Mouse (Mus musculus): ENCODE data around the gene Hsd3b4. TPM values are rescaled to one million over a fixed set of nuclear protein-coding genes. Genes with fewer than 3 reads are reported as not detected.
"Not testable (repeated sequence)": the region's sequence is repeated elsewhere in the genome, so short reads cannot be mapped to it uniquely, and the experiment has no call there.

Hsd3b4 gene
- polyA plus RNA-seq, 1 experiment = not detected

GRCm38 (mm10) chr3:98471499-98471898 lies 38.8 kb downstream of the Hsd3b4 start:
- H3K27ac ChIP-seq (ENCODE audit: insufficient read depth, low read depth, low read length); H3K27me3 ChIP-seq (ENCODE audit: control insufficient read depth, insufficient read depth, low read length); H3K4me3 ChIP-seq (ENCODE audit: low read depth, low read length); H3K4me1 ChIP-seq (ENCODE audit: control insufficient read depth, insufficient read depth, insufficient read length, low read length); H3K36me3 ChIP-seq (ENCODE audit: control insufficient read depth, insufficient read depth, low read length): not testable (repeated sequence)

GRCm38 (mm10) chr3:98471057-98471456 lies 39.3 kb downstream of the Hsd3b4 start:
- H3K27me3 ChIP-seq (ENCODE audit: control insufficient read depth, insufficient read depth, low read length) = not testable (repeated sequence)
- no CpG with 5 or more reads among the region's 1 CpGs for WGBS

GRCm38 (mm10) chr3:98469323-98469722 lies 41.0 kb downstream of the Hsd3b4 start:
- H3K27me3 ChIP-seq (ENCODE audit: control insufficient read depth, insufficient read depth, low read length); H3K27ac ChIP-seq (ENCODE audit: insufficient read depth, low read depth, low read length); H3K4me3 ChIP-seq (ENCODE audit: low read depth, low read length); H3K36me3 ChIP-seq (ENCODE audit: control insufficient read depth, insufficient read depth, low read length); H3K4me1 ChIP-seq (ENCODE audit: control insufficient read depth, insufficient read depth, insufficient read length, low read length): not testable (repeated sequence)
- WGBS = 20% methylated on average over 1 of the region's 2 CpGs

More at GRCm38 (mm10) chr3:98471057-98471456, 39.3 kb downstream of the Hsd3b4 start:
- not testable (repeated sequence) for H3K36me3 ChIP-seq (ENCODE audit: control insufficient read depth, insufficient read depth, low read length); H3K27ac ChIP-seq (ENCODE audit: insufficient read depth, low read depth, low read length); H3K4me3 ChIP-seq (ENCODE audit: low read depth, low read length); H3K4me1 ChIP-seq (ENCODE audit: control insufficient read depth, insufficient read depth, insufficient read length, low read length)

- not testable (repeated sequence) for H3K4me1 ChIP-seq (ENCODE audit: control insufficient read depth, insufficient read depth, insufficient read length, low read length); H3K27me3 ChIP-seq (ENCODE audit: control insufficient read depth, insufficient read depth, low read length); H3K36me3 ChIP-seq (ENCODE audit: control insufficient read depth, insufficient read depth, low read length); H3K4me3 ChIP-seq (ENCODE audit: low read depth, low read length); H3K27ac ChIP-seq (ENCODE audit: insufficient read depth, low read depth, low read length)
- WGBS = 100% methylated on average over 1 of the region's 1 CpGs
Observed at GRCm38 (mm10) chr3:98457026-98457425, 53.3 kb downstream of the Hsd3b4 start, which contains the start of gene Gm4450. Gene Gm4450, minus strand, starts transcription at chr3:98457126.

GRCm38 (mm10) chr3:98453786-98454185 lies 56.5 kb downstream of the Hsd3b4 start:
- 50% methylated on average over 5 of the region's 5 CpGs for WGBS
- H3K27ac ChIP-seq (ENCODE audit: insufficient read depth, low read depth, low read length); H3K27me3 ChIP-seq (ENCODE audit: control insufficient read depth, insufficient read depth, low read length); H3K36me3 ChIP-seq (ENCODE audit: control insufficient read depth, insufficient read depth, low read length); H3K4me1 ChIP-seq (ENCODE audit: control insufficient read depth, insufficient read depth, insufficient read length, low read length); H3K4me3 ChIP-seq (ENCODE audit: low read depth, low read length): not testable (repeated sequence)

Other genes with a start within 250 kb of the Hsd3b4 start
- 4.2 and 5.1 TPM in 2 replicates for gene Hmgcs2, start 230.1 kb downstream of the Hsd3b4 start, polyA plus RNA-seq (2012; rRNA removed)
- gene Phgdh, start 170.5 kb downstream of the Hsd3b4 start, polyA plus RNA-seq (2012; rRNA removed) = 18.4 and 35.8 TPM in 2 replicates
- gene Zfp697, start 128.1 kb downstream of the Hsd3b4 start, polyA plus RNA-seq (2012; rRNA removed) = 0.71 and 0.89 TPM in 2 replicates
- not detected in 2 replicates for gene Gm4450, start 53.4 kb downstream of the Hsd3b4 start, polyA plus RNA-seq (2012; rRNA removed)
- gene Gm10681, start 78.3 kb upstream of the Hsd3b4 start, polyA plus RNA-seq (2012; rRNA removed) = not detected in 2 replicates
- gene Hsd3b5, start 119.7 kb upstream of the Hsd3b4 start, polyA plus RNA-seq (2012; rRNA removed) = not detected in 2 replicates
- 0.09 and 0.14 TPM in 2 replicates for gene Hsd3b2, start 214.0 kb upstream of the Hsd3b4 start, polyA plus RNA-seq (2012; rRNA removed)